Mouse (Mus musculus): Measurements from ENCODE around the gene Fastkd3. TPM values are rescaled to one million over a fixed set of nuclear protein-coding genes. Genes with fewer than 3 reads are reported as not detected.
A peak's percentile ranks its signal among the peaks of the same experiment; 100 is the strongest.
"Not testable (repeated sequence)": the region's sequence is repeated elsewhere in the genome, so short reads cannot be mapped to it uniquely, and the experiment has no call there.

Fastkd3 gene
- 45.0 and 46.8 TPM in 2 replicates for polyA plus RNA-seq (2014; fragmentation: Nextera tagmentation; extraction: Ambion mirVana)

- WGBS: under 1% methylated on average over 81 of the region's 81 CpGs
- peak; percentile 99 for ATAC-seq (ENCODE audit: low FRiP score)
- H3K4me2 ChIP-seq: peak within 1 kb of the TSS; percentile 65
- H3K36me3 ChIP-seq (ENCODE audit: control insufficient read depth, insufficient read depth, low read length): peaks cover 19% of the 10 kb centered on the region
- H3K27me3 ChIP-seq (ENCODE audit: control insufficient read depth, insufficient read depth, low read length): no peaks in the 10 kb centered on the region
- peaks cover 4% of the 10 kb centered on the region for H3K4me1 ChIP-seq (ENCODE audit: control insufficient read depth, insufficient read depth, low read length)
- peak; percentile 99 for DNase-seq (ENCODE audit: low spot score, missing footprints)
- H3K27ac ChIP-seq (ENCODE audit: low read depth, low read length): no peak within 1 kb of the TSS
- H3K9ac ChIP-seq (ENCODE audit: low read length): peak within 1 kb of the TSS; percentile 74
- no peaks in the 10 kb centered on the region for H3K9me3 ChIP-seq (ENCODE audit: control insufficient read depth, low read length)
- H3K4me3 ChIP-seq (ENCODE audit: low read depth, low read length): peak within 1 kb of the TSS; percentile 65
Observed at GRCm38 (mm10) chr13:68581747-68582516, at the start of gene Fastkd3, which contains the start of gene Mtrr. Gene Fastkd3, plus strand, starts transcription at chr13:68582234. Gene Mtrr, minus strand, starts transcription at chr13:68582149.

GRCm38 (mm10) chr13:68553391-68553790 is 28.6 kb upstream of the Fastkd3 start:
- not testable (repeated sequence) for H3K36me3 ChIP-seq (ENCODE audit: control insufficient read depth, insufficient read depth, low read length); H3K9me3 ChIP-seq (ENCODE audit: control insufficient read depth, low read length); H3K4me1 ChIP-seq (ENCODE audit: control insufficient read depth, insufficient read depth, low read length); H3K4me3 ChIP-seq (ENCODE audit: low read depth, low read length); DNase-seq (ENCODE audit: low spot score, missing footprints); H3K4me2 ChIP-seq; H3K27me3 ChIP-seq (ENCODE audit: control insufficient read depth, insufficient read depth, low read length); ATAC-seq (ENCODE audit: low FRiP score); H3K27ac ChIP-seq (ENCODE audit: low read depth, low read length); H3K9ac ChIP-seq (ENCODE audit: low read length)
- WGBS: 51% methylated on average over 4 of the region's 6 CpGs

- Histone ChIP-seq H3K36me3 (ENCODE audit: control insufficient read depth, insufficient read depth, low read length) (peaks cover 17% of the 10 kb centered on the region; the same call in 1 of the 2 replicates), H3K4me2 (no peak overlapping the region), H3K4me1 (ENCODE audit: control insufficient read depth, insufficient read depth, low read length) (no peaks in the 10 kb centered on the region), H3K9ac (ENCODE audit: low read length) (no peak overlapping the region), H3K27ac (ENCODE audit: low read depth, low read length) (no peak overlapping the region), H3K27me3 (ENCODE audit: control insufficient read depth, insufficient read depth, low read length) (no peaks in the 10 kb centered on the region), H3K4me3 (ENCODE audit: low read depth, low read length) (no peak overlapping the region), H3K9me3 (ENCODE audit: control insufficient read depth, low read length) (no peaks in the 10 kb centered on the region)
- 94% methylated on average over 9 of the region's 9 CpGs for WGBS
- DNase-seq (ENCODE audit: low spot score, missing footprints): no peak
- ATAC-seq (ENCODE audit: low FRiP score): no peak
Observed at GRCm38 (mm10) chr13:68568110-68568509, 13.9 kb upstream of the Fastkd3 start.

GRCm38 (mm10) chr13:68568548-68568947 is 13.5 kb upstream of the Fastkd3 start:
- ATAC-seq (ENCODE audit: low FRiP score) (no peak), DNase-seq (ENCODE audit: low spot score, missing footprints) (no peak)
- no peaks in the 10 kb centered on the region for H3K9me3 ChIP-seq (ENCODE audit: control insufficient read depth, low read length)
- no peaks in the 10 kb centered on the region for H3K4me1 ChIP-seq (ENCODE audit: control insufficient read depth, insufficient read depth, low read length)
- H3K9ac ChIP-seq (ENCODE audit: low read length): no peak overlapping the region
- H3K36me3 ChIP-seq (ENCODE audit: control insufficient read depth, insufficient read depth, low read length): peaks cover 15% of the 10 kb centered on the region; the same call in 1 of the 2 replicates
- no peak overlapping the region for H3K4me3 ChIP-seq (ENCODE audit: low read depth, low read length)
- no peaks in the 10 kb centered on the region for H3K27me3 ChIP-seq (ENCODE audit: control insufficient read depth, insufficient read depth, low read length)
- whole genome bisulfite sequencing: 92% methylated on average over 11 of the region's 11 CpGs
- no peak overlapping the region for H3K4me2 ChIP-seq
- no peak overlapping the region for H3K27ac ChIP-seq (ENCODE audit: low read depth, low read length)

GRCm38 (mm10) chr13:68569589-68570336 is 12.3 kb upstream of the Fastkd3 start:
- no peaks in the 10 kb centered on the region for H3K9me3 ChIP-seq (ENCODE audit: control insufficient read depth, low read length)
- DNase-seq (ENCODE audit: low spot score, missing footprints): peak; percentile 85
- no peaks in the 10 kb centered on the region for H3K27me3 ChIP-seq (ENCODE audit: control insufficient read depth, insufficient read depth, low read length)
- H3K36me3 ChIP-seq (ENCODE audit: control insufficient read depth, insufficient read depth, low read length): peaks cover 9% of the 10 kb centered on the region; the same call in 1 of the 2 replicates
- H3K4me1 ChIP-seq (ENCODE audit: control insufficient read depth, insufficient read depth, low read length): no peaks in the 10 kb centered on the region
- H3K9ac ChIP-seq (ENCODE audit: low read length): no peak overlapping the region
- H3K27ac ChIP-seq (ENCODE audit: low read depth, low read length): no peak overlapping the region
- peak; percentile 72 for ATAC-seq (ENCODE audit: low FRiP score)
- 78% methylated on average over 17 of the region's 17 CpGs for WGBS
- H3K4me2 ChIP-seq: no peak overlapping the region
- H3K4me3 ChIP-seq (ENCODE audit: low read depth, low read length): no peak overlapping the region

GRCm38 (mm10) chr13:68572247-68572646 is 9.8 kb upstream of the Fastkd3 start:
- Histone ChIP-seq H3K27ac (ENCODE audit: low read depth, low read length) (no peak overlapping the region), H3K4me3 (ENCODE audit: low read depth, low read length) (no peak overlapping the region), H3K4me2 (no peak overlapping the region), H3K9me3 (ENCODE audit: control insufficient read depth, low read length) (no peaks in the 10 kb centered on the region), H3K36me3 (ENCODE audit: control insufficient read depth, insufficient read depth, low read length) (peaks cover 16% of the 10 kb centered on the region), H3K9ac (ENCODE audit: low read length) (no peak overlapping the region), H3K27me3 (ENCODE audit: control insufficient read depth, insufficient read depth, low read length) (no peaks in the 10 kb centered on the region), H3K4me1 (ENCODE audit: control insufficient read depth, insufficient read depth, low read length) (no peaks in the 10 kb centered on the region)
- no peak for ATAC-seq (ENCODE audit: low FRiP score)
- no peak for DNase-seq (ENCODE audit: low spot score, missing footprints)
- WGBS: 93% methylated on average over 19 of the region's 19 CpGs

- Histone ChIP-seq H3K4me3 (ENCODE audit: low read depth, low read length) (no peak overlapping the region), H3K27me3 (ENCODE audit: control insufficient read depth, insufficient read depth, low read length) (no peaks in the 10 kb centered on the region), H3K27ac (ENCODE audit: low read depth, low read length) (no peak overlapping the region), H3K36me3 (ENCODE audit: control insufficient read depth, insufficient read depth, low read length) (peaks cover 21% of the 10 kb centered on the region), H3K4me1 (ENCODE audit: control insufficient read depth, insufficient read depth, low read length) (no peaks in the 10 kb centered on the region), H3K9ac (ENCODE audit: low read length) (no peak overlapping the region), H3K9me3 (ENCODE audit: control insufficient read depth, low read length) (no peaks in the 10 kb centered on the region), H3K4me2 (no peak overlapping the region)
- peak; percentile 45; the same call in 1 of the 2 replicates for ATAC-seq (ENCODE audit: low FRiP score)
- DNase-seq (ENCODE audit: low spot score, missing footprints): peak; percentile 83
- WGBS: 68% methylated on average over 10 of the region's 10 CpGs
Observed at GRCm38 (mm10) chr13:68572966-68573913, 8.8 kb upstream of the Fastkd3 start.

GRCm38 (mm10) chr13:68574398-68574797 is 7.6 kb upstream of the Fastkd3 start:
- WGBS: 88% methylated on average over 4 of the region's 4 CpGs
- Histone ChIP-seq H3K9me3 (ENCODE audit: control insufficient read depth, low read length) (no peaks in the 10 kb centered on the region), H3K4me3 (ENCODE audit: low read depth, low read length) (no peak overlapping the region), H3K27me3 (ENCODE audit: control insufficient read depth, insufficient read depth, low read length) (no peaks in the 10 kb centered on the region), H3K9ac (ENCODE audit: low read length) (no peak overlapping the region), H3K27ac (ENCODE audit: low read depth, low read length) (no peak overlapping the region), H3K36me3 (ENCODE audit: control insufficient read depth, insufficient read depth, low read length) (peaks cover 18% of the 10 kb centered on the region), H3K4me2 (no peak overlapping the region), H3K4me1 (ENCODE audit: control insufficient read depth, insufficient read depth, low read length) (no peaks in the 10 kb centered on the region)
- DNase-seq (ENCODE audit: low spot score, missing footprints): peak; percentile 47
- ATAC-seq (ENCODE audit: low FRiP score): no peak

All from midbrain, embryonic 11.5 days (tissue).